Mouse (Mus musculus) megakaryocyte, embryonic 14.5 days (primary cell): ENCODE measurements around the gene March5.

Source experiments
- FLI1 ChIP-seq: IDR thresholded peaks from 2 replicates; pipeline ENCODE4 v1.6.1; 2012; ENCODE audit warnings: low read length, inconsistent platforms, mixed read lengths
- GATA1 ChIP-seq: IDR thresholded peaks from 3 replicates; pipeline ENCODE4 v1.6.1; 2012; ENCODE audit warnings: mixed read lengths, low read length, inconsistent platforms, borderline replicate concordance

- TF ChIP-seq FLI1: no peak
- TF ChIP-seq GATA1: no peak
These were observed 39.5 kb downstream of the March5 start for GRCm38 (mm10) chr19:37246859-37247258.
